Mouse (Mus musculus): ENCODE measurements around the gene Mon1a. TPM values are rescaled to one million over a fixed set of nuclear protein-coding genes. Genes with fewer than 3 reads are reported as not detected.

The Mon1a gene
- 3.8 and 3.9 TPM in 2 replicates for polyA plus RNA-seq (2012; rRNA removed)

DNA sequence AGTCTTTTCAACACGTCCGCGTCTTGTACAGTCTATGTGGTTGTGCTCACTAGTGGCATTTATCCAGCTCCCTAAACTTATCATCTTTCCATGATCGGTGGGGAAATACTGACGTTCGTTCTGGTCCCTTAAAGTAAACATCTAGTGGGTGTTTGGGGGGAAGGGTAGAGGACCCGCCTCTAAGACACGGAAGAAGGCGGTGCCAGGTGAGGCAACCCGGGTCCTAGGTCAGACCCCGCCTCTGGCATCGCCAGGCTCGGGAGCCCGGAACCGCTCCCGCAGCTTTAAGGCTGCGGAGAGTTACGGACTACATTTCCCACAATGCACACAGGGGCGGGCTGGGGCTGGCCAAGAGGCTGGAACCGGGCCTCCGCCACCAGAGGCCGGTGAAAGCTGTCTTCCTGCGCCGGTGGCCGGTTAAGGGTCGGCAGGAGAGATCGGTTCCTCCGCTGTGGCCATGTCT lies at the start of gene Mon1a:
Mon1a (plus strand) TSS at position 348 of the 463 bp plus-strand sequence.

DNA sequence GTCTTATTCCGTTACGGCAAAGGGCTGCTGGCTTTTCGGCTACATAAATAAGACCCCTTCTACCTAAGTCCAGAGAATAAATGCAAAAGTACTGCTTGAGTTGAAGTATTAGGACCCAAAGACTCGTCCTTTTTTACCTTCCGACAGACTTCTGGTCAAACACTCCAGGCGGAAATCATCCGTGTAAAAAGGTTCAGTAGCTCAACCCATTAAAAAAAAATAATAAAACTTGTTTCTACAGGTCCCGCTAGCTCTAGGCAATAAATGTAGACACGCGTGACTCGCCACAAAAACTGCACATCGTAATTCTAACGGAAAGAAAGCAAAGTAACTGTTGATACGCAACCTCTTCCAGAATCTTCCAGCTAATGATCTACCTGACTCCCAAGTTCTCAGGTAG lies 14.8 kb upstream of the Mon1a start, which contains the start of gene Rbm6:
Rbm6 (minus strand) TSS at position 101 of the 400 bp plus-strand sequence.

DNA sequence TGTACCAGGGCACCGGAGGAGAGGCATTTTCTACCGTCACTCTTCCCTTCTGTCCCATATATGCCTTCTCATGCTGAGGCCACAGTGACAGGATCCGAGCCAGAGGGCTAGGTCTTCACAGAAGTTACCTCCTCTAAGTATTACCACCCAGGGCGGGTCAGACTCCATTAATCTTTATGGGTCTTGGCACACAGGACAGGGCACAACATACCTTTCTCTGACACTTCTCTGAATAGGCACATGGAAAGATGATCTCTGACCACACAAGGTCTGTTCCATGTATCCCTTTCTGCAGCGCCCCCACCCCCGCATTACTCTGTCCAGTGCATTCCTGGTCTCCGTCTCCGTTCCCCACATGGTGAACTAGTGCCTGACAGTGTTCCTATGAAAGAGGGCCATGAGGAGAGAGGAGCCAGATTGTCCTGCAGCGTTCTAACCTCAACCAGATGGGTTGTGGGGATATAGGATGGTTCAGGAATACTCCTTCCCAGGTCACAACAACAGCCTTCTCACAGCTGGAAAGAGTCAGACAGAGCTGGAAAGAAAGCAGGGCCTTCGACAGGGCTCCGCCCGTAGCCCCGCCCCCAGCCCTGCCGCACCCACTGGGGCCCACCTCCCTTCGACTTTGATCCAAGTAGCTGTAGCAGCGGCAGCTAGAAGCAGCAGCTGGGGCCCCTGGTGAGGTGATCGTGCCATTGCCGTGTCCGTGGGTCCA lies 18.5 kb downstream of the Mon1a start, which contains the start of gene Mst1r:
Mst1r (plus strand) TSS at position 622 of the 715 bp plus-strand sequence.

DNA sequence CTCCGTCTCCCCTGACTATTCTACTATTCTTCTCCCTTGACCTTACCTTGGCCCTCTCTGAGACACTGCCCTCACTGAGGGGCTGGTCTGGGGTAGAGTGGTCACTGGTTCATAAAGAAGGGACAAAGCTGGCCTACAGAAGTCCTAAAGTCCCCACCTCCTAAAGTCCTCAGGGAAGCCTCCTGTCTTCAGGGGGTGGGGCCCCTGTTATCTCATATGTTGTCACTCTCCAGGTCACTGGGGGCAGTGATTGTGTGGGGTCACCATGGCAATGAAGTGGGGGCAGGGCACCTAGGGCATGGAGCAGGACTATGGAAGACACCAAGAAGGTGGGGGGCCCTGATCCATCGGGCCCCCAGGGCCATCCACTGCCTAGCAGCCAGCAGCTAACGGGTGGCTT lies 40.2 kb downstream of the Mon1a start, which contains the start of gene Actl11:
Actl11 (plus strand) TSS at position 301 of the 400 bp plus-strand sequence.

DNA sequence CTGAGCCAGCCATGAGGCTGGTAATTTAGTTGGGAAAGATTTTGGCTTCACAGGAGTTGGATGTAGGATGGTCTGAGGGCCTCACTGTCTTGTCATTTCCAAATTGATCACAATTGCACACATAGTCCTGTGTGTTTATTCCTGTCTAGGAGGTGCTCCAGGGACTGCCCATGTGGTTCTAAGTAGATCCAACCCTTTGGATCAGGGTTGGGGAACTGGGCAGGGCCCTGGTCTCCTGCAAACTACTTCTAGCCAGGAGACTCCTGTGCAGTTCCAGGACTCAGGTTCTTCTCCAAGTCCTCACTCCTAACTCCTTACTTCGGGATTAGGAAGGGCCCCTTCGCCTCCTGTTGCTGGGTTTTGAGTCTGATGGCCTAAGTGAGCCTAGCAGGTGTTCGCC lies 47.4 kb downstream of the Mon1a start, which contains the start of gene Camkv:
Camkv (plus strand) TSS at position 301 of the 400 bp plus-strand sequence.

DNA sequence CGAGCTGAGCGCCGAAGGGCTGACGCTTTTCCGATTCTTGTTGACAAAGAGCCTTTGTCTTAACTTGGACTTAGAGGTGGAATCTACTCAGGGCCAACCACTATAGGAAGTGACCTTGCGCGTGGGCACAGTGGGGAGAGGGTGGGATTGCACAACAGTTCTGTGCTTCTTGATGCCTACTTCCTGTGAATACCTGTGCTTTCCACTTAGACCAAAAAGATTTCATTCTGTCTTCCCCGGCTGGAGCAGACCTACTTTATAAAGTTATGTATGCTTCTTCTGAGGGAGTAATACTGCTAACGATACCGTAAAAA lies 61.9 kb downstream of the Mon1a start, which contains the start of gene Traip:
Traip (plus strand) TSS at position 215 of the 314 bp plus-strand sequence.

Other genes starting within 250 kb of the Mon1a start
- 16.5 and 19.2 TPM in 2 replicates for gene Slc38a3, start 218.6 kb upstream of the Mon1a start, polyA plus RNA-seq (2012; rRNA removed)
- gene Gnat1, start 208.4 kb upstream of the Mon1a start, polyA plus RNA-seq (2012; rRNA removed), result 0.02 TPM in 1 of 2 replicates, not detected in the other
- gene Sema3f, start 177.7 kb upstream of the Mon1a start, polyA plus RNA-seq (2012; rRNA removed), result 2.7 and 2.8 TPM in 2 replicates
- gene Rbm5, start 117.2 kb upstream of the Mon1a start, polyA plus RNA-seq (2012; rRNA removed), result 38.0 and 39.9 TPM in 2 replicates
- 21.5 and 22.3 TPM in 2 replicates for gene Rbm6, start 14.9 kb upstream of the Mon1a start, polyA plus RNA-seq (2012; rRNA removed)
- gene Mst1r, start 18.7 kb downstream of the Mon1a start, polyA plus RNA-seq (2012; rRNA removed), result 0.98 and 1.0 TPM in 2 replicates
- not detected in 2 replicates for gene Actl11, start 40.3 kb downstream of the Mon1a start, polyA plus RNA-seq (2012; rRNA removed)
- 0.10 and 0.13 TPM in 2 replicates for gene Camkv, start 47.5 kb downstream of the Mon1a start, polyA plus RNA-seq (2012; rRNA removed)
- 6.3 and 8.5 TPM in 2 replicates for gene Traip, start 62.0 kb downstream of the Mon1a start, polyA plus RNA-seq (2012; rRNA removed)
- 73.2 and 97.2 TPM in 2 replicates for gene Uba7, start 87.4 kb downstream of the Mon1a start, polyA plus RNA-seq (2012; rRNA removed)
- 0.65 and 0.71 TPM in 2 replicates for gene Gm20661, start 94.9 kb downstream of the Mon1a start, polyA plus RNA-seq (2012; rRNA removed)
- gene Inka1, start 97.7 kb downstream of the Mon1a start, polyA plus RNA-seq (2012; rRNA removed), result 27.4 and 29.9 TPM in 2 replicates
- gene Cdhr4, start 104.3 kb downstream of the Mon1a start, polyA plus RNA-seq (2012; rRNA removed), result 2.4 and 3.3 TPM in 2 replicates
- gene Gm20662, start 108.2 kb downstream of the Mon1a start, polyA plus RNA-seq (2012; rRNA removed), result 0.58 and 0.95 TPM in 2 replicates
- 27.1 and 30.8 TPM in 2 replicates for gene Ip6k1, start 114.3 kb downstream of the Mon1a start, polyA plus RNA-seq (2012; rRNA removed)
- 8.2 and 9.5 TPM in 2 replicates for gene Gmppb, start 161.1 kb downstream of the Mon1a start, polyA plus RNA-seq (2012; rRNA removed)
- gene Amigo3, start 165.0 kb downstream of the Mon1a start, polyA plus RNA-seq (2012; rRNA removed), result 0.42 and 0.55 TPM in 2 replicates
- 17.8 and 19.6 TPM in 2 replicates for gene Mst1, start 192.3 kb downstream of the Mon1a start, polyA plus RNA-seq (2012; rRNA removed)
- gene Rnf123, start 195.2 kb downstream of the Mon1a start, polyA plus RNA-seq (2012; rRNA removed), result 105 and 129 TPM in 2 replicates
- 116 and 139 TPM in 2 replicates for gene Apeh, start 206.5 kb downstream of the Mon1a start, polyA plus RNA-seq (2012; rRNA removed)